Mouse (Mus musculus) testis, adult 2 months (tissue): Measurements from ENCODE around the gene Rph3al. TPM values are rescaled to one million over a fixed set of nuclear protein-coding genes. Genes with fewer than 3 reads are reported as not detected.

Experiments used
- H3K27ac ChIP-seq: fragments of 200-500 bp; 2 replicates; pipeline ENCODE4 v1.5.1; 2012; ENCODE audit warnings: low read depth, low read length; ENCODE audit not compliant: control insufficient read depth, insufficient read depth
- H3K27me3 ChIP-seq: fragments of 200-500 bp; 2 replicates; pipeline ENCODE4 v1.6.1; 2012; ENCODE audit warnings: mild to moderate bottlenecking, low read length, moderate library complexity; ENCODE audit not compliant: control insufficient read depth, insufficient read depth
- H3K36me3 ChIP-seq: fragments of 200-500 bp; 2 replicates; pipeline ENCODE4 v1.6.1; 2012; ENCODE audit warnings: mild to moderate bottlenecking, low read length; ENCODE audit not compliant: control insufficient read depth, insufficient read depth
- H3K4me1 ChIP-seq: fragments of 200-500 bp; 2 replicates; pipeline ENCODE4 v1.6.1; 2012; ENCODE audit warnings: low read length; ENCODE audit not compliant: control insufficient read depth, insufficient read depth
- H3K4me3 ChIP-seq: fragments of 200-500 bp; 2 replicates; pipeline ENCODE4 v1.5.1; 2012; ENCODE audit warnings: low read depth, mild to moderate bottlenecking, low read length, moderate library complexity, mixed read lengths; ENCODE audit not compliant: control insufficient read depth
- CTCF ChIP-seq: fragments of 200-500 bp; IDR thresholded peaks from 2 replicates; pipeline ENCODE4 v1.5.1; 2012; ENCODE audit warnings: low read depth, mild to moderate bottlenecking, inconsistent platforms, low read length, moderate library complexity; ENCODE audit not compliant: control insufficient read depth, insufficient read depth, insufficient replicate concordance
- POLR2A ChIP-seq: fragments of 200-500 bp; IDR thresholded peaks from 2 replicates; pipeline ENCODE4 v1.6.1; 2012; ENCODE audit warnings: low read depth, mild to moderate bottlenecking, inconsistent platforms, low read length, moderate library complexity; ENCODE audit not compliant: control insufficient read depth
- polyA plus RNA-seq: library from polyadenylated mRNA; depleted of rRNA; stranded (reverse); fragments of >200 nt; gene quantifications from 2 replicates; pipeline ENCODE4 v1.2.3, GENCODE M21; 2012

Rph3al gene
- polyA plus RNA-seq, 1 experiment: 0.91 TPM

DNA sequence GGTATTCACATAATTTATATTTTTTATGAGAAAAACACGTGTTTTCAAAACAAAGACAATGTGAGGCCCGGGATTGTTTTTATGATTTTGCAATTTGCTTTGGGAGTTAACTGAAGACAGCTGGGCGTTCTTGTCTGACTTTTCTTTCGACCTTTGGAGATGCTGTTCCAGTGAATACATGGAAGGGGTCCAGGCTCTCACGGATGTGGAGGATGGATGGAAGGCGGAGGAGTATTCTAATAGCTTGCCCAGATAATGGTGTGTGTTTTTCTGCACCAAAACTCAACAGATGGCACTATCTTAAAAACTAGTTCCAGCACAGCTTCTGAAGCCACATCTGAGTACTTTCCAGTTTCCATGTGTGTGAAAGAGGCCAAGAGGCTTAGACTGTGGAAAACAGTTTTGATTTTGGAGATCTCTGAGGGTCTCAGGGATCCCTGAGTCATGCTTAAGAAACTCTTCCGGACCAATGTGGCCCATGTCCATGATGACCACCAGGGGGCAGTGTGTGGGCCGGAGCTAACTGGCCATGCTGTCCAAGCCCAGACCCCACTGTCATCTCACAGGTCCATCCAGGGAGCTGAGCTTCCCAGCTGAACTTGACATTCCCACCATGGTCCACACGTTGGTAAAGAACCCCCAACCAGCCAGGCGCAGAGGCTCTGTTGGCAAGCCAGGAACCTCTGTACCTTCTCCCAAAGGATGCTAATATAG lies 25.1 kb downstream of the Rph3al start:
- TF ChIP-seq POLR2A (no peak), CTCF (peak; percentile 93)

DNA sequence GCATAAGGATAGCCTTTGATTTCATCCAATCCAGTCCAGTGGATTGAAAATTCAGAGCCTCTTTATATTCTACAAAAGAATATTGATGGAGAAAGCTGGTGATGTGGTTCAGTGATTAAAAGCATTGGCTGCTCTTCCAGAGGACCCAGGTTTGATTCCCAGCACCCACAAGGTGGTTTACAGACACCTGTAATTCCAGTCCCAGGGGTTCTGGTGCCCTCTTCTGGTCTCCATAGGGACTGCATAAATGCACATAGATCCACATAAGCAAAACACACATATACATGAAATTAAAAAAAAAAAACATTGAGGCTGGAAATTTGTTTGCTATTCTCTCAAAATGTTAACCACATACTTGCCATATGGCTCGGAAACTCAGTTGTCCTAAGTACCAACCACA lies 26.3 kb downstream of the Rph3al start:
- no peaks in the 10 kb centered on the region for H3K4me1 ChIP-seq
- no peaks in the 10 kb centered on the region for H3K27me3 ChIP-seq
- H3K36me3 ChIP-seq: no peaks in the 10 kb centered on the region
- H3K27ac ChIP-seq: no peak overlapping the region
- no peak overlapping the region for H3K4me3 ChIP-seq
- no peak for TF ChIP-seq CTCF
- TF ChIP-seq POLR2A: no peak

More for the DNA sequence above, 25.1 kb downstream of the Rph3al start:
- Histone ChIP-seq H3K27ac (no peak overlapping the region), H3K36me3 (no peaks in the 10 kb centered on the region), H3K4me3 (no peak overlapping the region), H3K4me1 (no peaks in the 10 kb centered on the region), H3K27me3 (no peaks in the 10 kb centered on the region)

DNA sequence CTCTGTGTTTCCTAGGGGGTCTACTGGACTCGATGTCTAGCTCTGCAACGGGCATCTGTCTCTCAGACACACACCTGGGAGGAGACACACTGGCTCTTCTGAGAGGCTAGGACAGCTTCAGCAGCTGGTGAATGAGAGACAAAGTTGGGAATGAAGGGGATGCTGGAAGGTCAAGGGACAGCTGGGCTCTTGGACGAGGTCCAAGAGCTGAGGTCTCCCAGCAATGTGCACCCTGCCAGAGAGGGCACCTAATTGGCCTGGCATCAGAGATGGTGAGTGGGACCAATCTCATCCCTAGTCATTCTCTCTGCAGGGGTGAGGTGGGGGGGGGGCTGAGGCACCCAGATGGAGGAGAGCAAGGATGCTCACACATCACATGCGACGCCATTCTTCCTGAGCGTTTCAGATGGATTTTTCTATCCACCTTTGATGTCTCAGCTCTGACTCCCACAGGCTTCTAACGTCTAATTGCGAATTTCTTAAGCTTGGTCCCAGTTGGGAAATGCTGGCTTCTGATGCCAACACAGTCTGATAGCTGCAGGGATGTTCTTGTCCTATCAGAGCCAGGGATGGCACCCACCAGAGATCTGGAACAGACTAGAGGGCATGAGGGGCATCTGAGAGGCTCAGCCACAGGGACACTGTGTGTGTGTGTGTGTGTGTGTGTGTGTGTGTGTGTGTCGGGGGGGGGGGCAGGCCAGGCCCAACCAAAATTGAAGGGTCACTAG lies 28.4 kb downstream of the Rph3al start:
- no peak overlapping the region for H3K4me3 ChIP-seq
- H3K27ac ChIP-seq: no peak overlapping the region
- no peaks in the 10 kb centered on the region for H3K36me3 ChIP-seq
- no peaks in the 10 kb centered on the region for H3K27me3 ChIP-seq
- TF ChIP-seq CTCF (no peak), POLR2A (no peak)
- H3K4me1 ChIP-seq: no peaks in the 10 kb centered on the region

DNA sequence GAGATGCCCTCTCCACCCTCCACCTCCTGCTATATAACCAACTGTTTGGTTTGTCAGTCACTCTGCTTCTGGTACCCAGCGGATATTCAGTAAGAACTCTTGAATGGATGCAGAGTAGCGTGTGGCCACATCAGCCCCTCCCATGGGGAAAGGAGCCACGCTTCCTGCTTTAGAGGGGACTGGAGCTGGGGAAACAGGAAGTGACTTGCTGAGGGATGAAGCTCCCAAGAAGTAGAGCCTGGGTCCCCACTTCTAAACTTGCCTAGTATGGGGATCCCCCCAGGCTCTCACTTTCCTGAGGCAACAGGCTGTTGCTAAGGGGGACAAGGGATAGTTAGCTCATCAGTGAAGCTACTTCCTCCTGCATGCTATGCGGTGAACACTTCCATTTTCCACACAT lies 30.8 kb downstream of the Rph3al start:
- Histone ChIP-seq H3K27ac (no peak overlapping the region), H3K36me3 (no peaks in the 10 kb centered on the region), H3K4me3 (no peak overlapping the region), H3K27me3 (no peaks in the 10 kb centered on the region), H3K4me1 (no peaks in the 10 kb centered on the region)
- TF ChIP-seq POLR2A (no peak), CTCF (no peak)

DNA sequence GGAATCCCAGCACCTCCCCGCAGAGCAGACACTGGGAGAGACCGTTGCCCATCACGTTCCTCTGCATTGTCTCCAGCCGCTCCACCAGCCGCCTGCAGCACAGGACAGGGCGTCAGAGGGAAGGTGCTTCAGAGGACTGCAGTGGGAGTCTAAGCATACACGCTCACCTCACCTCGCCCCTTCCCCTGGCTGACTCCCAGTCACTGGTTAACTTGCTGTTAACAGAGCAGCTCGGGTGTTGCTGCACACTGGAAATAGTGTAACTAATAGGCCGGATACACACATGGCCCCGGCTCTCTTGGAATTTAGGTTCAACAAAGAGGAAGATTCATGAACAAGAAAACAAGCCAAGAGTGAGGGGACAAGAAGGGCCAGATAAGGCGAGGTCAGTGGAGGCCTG lies 31.7 kb downstream of the Rph3al start:
- Histone ChIP-seq H3K4me1 (no peaks in the 10 kb centered on the region), H3K4me3 (no peak overlapping the region), H3K27me3 (no peaks in the 10 kb centered on the region), H3K36me3 (no peaks in the 10 kb centered on the region), H3K27ac (no peak overlapping the region)
- TF ChIP-seq POLR2A: no peak
- TF ChIP-seq CTCF: no peak

DNA sequence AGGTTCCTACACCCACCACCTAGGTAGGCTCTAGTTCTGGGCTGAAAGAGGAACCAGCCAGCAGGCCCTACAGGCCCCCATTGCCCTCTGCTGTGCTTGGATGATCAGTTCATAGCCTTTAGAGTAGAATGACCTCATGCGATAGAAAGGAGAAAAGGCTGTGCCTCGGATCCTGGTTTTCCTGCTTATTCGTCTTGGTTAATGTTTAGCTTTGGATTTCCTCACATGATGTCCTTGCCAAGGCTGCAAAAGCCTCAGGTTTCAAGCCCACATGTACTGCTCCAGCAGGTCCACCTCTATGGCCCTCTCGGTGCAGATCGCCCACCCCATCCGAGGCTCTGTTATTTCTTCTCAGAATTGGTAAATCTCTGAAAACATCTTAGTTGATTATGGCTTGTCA lies 33.2 kb downstream of the Rph3al start:
- TF ChIP-seq CTCF (no peak), POLR2A (no peak)
- Histone ChIP-seq H3K4me1 (no peaks in the 10 kb centered on the region), H3K27me3 (no peaks in the 10 kb centered on the region), H3K36me3 (no peaks in the 10 kb centered on the region), H3K27ac (no peak overlapping the region), H3K4me3 (no peak overlapping the region)

DNA sequence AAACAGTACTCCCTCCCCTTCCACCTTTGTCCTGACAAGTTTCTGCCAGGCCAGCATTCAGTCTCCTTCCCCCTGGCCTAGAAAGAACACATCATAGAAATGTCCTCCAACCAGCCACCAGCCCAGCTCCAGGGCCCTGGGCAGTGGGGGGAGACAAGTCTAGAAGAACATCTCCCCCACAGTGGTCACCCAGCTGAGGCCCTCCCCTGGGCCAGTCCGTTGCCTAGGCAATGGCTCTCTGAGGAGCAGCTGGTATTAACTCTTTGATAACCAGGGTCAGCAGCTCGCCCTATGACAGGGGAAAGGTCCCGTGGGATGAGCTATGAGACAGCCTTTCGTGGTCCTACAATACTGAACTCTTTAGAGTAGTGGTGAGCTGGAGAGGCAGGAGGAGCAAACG lies 33.7 kb downstream of the Rph3al start:
- no peak for TF ChIP-seq CTCF
- H3K4me1 ChIP-seq: no peaks in the 10 kb centered on the region
- H3K27ac ChIP-seq: no peak overlapping the region
- H3K36me3 ChIP-seq: no peaks in the 10 kb centered on the region
- no peak overlapping the region for H3K4me3 ChIP-seq
- H3K27me3 ChIP-seq: no peaks in the 10 kb centered on the region
